Mouse (Mus musculus) testis, adult 2 months (tissue): Measurements from ENCODE around the gene Slc22a26.

Experiments
- CTCF ChIP-seq: fragments of 200-500 bp; IDR thresholded peaks from 2 replicates; pipeline ENCODE4 v1.5.1; 2012; ENCODE audit warnings: low read depth, mild to moderate bottlenecking, inconsistent platforms, low read length, moderate library complexity; ENCODE audit not compliant: control insufficient read depth, insufficient read depth, insufficient replicate concordance
- POLR2A ChIP-seq: fragments of 200-500 bp; IDR thresholded peaks from 2 replicates; pipeline ENCODE4 v1.6.1; 2012; ENCODE audit warnings: low read depth, mild to moderate bottlenecking, inconsistent platforms, low read length, moderate library complexity; ENCODE audit not compliant: control insufficient read depth

DNA sequence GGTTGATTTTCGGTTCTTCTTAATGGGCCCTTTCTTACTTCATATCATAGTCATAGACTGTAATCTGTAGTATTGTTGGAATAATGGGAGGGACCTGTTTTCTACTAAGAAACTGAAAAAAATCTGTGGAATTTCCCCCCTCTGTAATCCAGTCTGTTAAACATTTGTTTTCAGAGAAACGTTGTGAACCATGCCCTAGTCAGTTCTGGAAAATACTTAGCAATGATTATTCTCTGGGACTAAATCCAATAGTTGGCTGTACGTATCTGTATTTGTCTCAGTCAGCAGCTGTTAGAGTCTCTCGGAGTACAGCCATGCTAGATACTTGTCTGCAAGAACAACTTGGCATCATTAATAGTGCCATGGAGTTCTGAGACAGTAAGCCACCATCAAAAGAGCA, 27.2 kb downstream of the Slc22a26 start:
- TF ChIP-seq POLR2A (no peak), CTCF (no peak)
